Mouse (Mus musculus): ENCODE results near the gene Vmn2r56. TPM values are rescaled to one million over a fixed set of nuclear protein-coding genes. Genes with fewer than 3 reads are reported as not detected.

Vmn2r56 gene
- polyA plus RNA-seq, 1 experiment from 2014 or later, result not detected

Other genes with a start within 250 kb of the Vmn2r56 start
- not detected in 2 replicates for gene 2900092C05Rik, start 222.5 kb downstream of the Vmn2r56 start, polyA plus RNA-seq (2015; fragmentation: Nextera tagmentation; extraction: Ambion mirVana)
- gene Vmn2r53, start 126.2 kb downstream of the Vmn2r56 start, polyA plus RNA-seq (2015; fragmentation: Nextera tagmentation; extraction: Ambion mirVana), result not detected in 2 replicates
- gene Vmn2r54, start 94.7 kb downstream of the Vmn2r56 start, polyA plus RNA-seq (2015; fragmentation: Nextera tagmentation; extraction: Ambion mirVana), result not detected in 2 replicates
- gene Vmn2r55, start 50.0 kb downstream of the Vmn2r56 start, polyA plus RNA-seq (2015; fragmentation: Nextera tagmentation; extraction: Ambion mirVana), result not detected in 2 replicates
- 3.4 and 4.0 TPM in 2 replicates for gene Zscan18, start 68.6 kb upstream of the Vmn2r56 start, polyA plus RNA-seq (2015; fragmentation: Nextera tagmentation; extraction: Ambion mirVana)
- gene Zfp329, start 83.9 kb upstream of the Vmn2r56 start, polyA plus RNA-seq (2015; fragmentation: Nextera tagmentation; extraction: Ambion mirVana), result 8.4 and 8.8 TPM in 2 replicates
- gene Zfp110, start 99.8 kb upstream of the Vmn2r56 start, polyA plus RNA-seq (2015; fragmentation: Nextera tagmentation; extraction: Ambion mirVana), result 27.1 and 27.7 TPM in 2 replicates
- gene Zfp128, start 146.2 kb upstream of the Vmn2r56 start, polyA plus RNA-seq (2015; fragmentation: Nextera tagmentation; extraction: Ambion mirVana), result 2.2 and 2.9 TPM in 2 replicates
- gene Zscan22, start 162.8 kb upstream of the Vmn2r56 start, polyA plus RNA-seq (2015; fragmentation: Nextera tagmentation; extraction: Ambion mirVana), result 13.3 and 13.5 TPM in 2 replicates
- gene Rps5, start 187.3 kb upstream of the Vmn2r56 start, polyA plus RNA-seq (2015; fragmentation: Nextera tagmentation; extraction: Ambion mirVana), result 904 and 1,023 TPM in 2 replicates
- 0.18 and 0.27 TPM in 2 replicates for gene Rnf225, start 192.4 kb upstream of the Vmn2r56 start, polyA plus RNA-seq (2015; fragmentation: Nextera tagmentation; extraction: Ambion mirVana)
- gene Zfp324, start 230.8 kb upstream of the Vmn2r56 start, polyA plus RNA-seq (2015; fragmentation: Nextera tagmentation; extraction: Ambion mirVana), result 7.8 TPM in 2 replicates
- gene Zfp446, start 242.8 kb upstream of the Vmn2r56 start, polyA plus RNA-seq (2015; fragmentation: Nextera tagmentation; extraction: Ambion mirVana), result 5.9 and 6.1 TPM in 2 replicates

All from intestine, embryonic 16.5 days (tissue).